Mouse (Mus musculus) hindlimb bud, embryonic 11.5 days (tissue): ENCODE measurements around the gene Lrrc55.

Source experiments
- DNase-seq: peaks from one replicate; pipeline ENCODE4 v3.0.0-alpha.2; 2012; ENCODE audit warnings: low read depth, low spot score; ENCODE audit errors: extremely low spot score

The Lrrc55 gene

DNA sequence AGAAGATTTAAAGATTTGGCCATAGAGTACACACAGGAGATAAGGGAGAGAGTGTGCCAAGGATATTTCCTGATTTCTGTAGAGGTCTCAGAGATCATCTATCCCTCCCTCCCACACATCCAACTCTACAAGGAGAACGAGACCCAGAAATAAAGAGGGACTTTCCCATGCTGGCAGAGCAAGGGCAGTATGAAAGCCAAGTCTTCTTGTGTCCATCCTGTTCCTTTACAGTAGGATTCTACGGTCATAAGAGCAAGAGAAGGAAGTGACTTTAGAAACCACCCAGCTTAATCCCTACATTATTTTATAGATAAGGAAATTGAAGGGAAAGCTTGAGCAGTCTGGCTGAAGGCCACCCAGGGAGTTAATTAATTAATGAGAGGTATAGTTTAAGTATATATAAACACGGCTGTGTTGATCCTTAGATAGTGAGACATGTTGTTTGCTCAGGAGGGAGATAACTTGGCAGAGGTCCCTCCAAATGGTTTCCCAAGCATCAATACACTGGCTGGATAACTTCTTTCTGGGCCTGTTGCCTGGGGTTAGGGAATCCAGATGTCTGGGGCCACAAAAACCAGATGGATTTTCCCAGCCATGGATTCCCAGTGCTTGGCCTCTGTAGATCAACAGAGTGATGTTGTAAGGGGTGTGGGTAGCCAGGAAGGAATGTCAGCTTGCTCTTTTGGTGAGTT, 24.8 kb downstream of the Lrrc55 start:
- DNase-seq, result no peak

DNA sequence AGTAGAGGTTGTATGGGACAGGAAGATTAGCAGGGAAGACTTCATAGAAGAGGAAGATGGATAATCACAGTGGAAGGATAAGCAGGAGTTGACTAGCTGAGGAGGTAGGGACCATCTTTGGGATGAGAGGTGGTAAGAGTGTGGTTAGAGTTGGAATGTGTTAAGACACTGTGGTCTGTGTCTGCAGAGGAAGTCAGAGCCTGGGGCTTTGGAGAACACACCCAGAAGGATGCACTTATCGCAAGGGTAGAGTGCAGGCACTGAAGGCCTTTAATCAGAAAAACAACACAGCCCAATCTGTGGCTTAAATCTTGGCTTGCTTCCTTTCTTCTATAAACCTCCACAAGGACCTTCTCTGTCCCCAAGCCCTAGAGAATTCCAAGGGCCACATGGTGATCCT, 28.7 kb downstream of the Lrrc55 start:
- no peak for DNase-seq

DNA sequence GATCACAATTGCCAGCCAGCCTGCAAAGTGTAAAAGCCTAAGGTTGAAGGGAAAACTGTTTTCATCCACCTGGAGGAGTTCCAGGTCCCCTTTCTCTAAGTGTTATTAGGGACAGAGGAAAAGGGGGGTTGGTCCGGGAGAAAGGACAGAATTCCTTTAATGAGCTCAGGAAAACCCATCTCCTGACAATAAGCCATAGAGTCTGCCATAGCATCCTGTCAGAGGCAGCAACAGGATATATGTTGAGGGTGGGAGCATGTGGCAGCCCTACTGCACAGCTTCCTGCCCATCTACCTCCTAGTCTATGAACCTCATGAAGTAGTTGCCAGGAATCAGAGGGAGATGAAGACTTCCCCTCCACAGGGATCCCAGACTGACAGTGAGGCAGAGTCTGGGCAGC, 29.4 kb downstream of the Lrrc55 start:
- no peak for DNase-seq

DNA sequence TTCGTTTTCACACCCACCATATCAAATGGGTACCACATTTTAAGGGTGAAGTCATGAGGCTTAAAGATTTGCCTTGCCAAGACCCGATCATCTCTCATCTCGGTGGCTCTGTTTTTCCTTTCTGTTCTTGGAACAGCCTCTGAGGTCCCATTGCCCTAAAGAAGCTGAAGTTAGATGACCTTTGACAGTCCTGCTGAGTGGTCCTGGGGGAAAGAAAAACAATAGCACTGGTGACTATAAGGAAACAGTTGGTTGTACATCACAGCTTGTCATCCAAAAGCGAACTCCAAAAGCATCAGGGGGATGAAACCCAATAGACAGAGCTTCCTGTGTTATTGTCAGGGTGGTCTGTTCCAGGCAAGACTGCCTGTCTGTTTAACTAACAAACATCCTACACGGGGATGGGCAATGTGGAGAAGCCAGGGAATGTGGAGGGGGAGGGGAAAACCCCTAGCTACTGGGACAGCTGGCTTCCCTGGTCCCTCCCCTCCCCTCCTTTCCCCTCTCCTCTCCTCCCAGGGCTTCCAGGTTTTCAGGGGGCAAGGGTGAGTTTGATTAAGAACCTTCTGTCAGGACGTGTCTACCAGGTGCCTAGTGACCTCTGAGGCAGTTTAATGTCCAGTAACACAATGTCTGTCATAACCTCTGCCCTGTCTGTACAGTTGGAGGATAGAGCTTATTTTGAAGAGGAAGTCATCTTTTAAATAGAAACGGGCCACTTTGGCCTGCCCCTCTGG, 33.5 kb downstream of the Lrrc55 start:
- no peak for DNase-seq

DNA sequence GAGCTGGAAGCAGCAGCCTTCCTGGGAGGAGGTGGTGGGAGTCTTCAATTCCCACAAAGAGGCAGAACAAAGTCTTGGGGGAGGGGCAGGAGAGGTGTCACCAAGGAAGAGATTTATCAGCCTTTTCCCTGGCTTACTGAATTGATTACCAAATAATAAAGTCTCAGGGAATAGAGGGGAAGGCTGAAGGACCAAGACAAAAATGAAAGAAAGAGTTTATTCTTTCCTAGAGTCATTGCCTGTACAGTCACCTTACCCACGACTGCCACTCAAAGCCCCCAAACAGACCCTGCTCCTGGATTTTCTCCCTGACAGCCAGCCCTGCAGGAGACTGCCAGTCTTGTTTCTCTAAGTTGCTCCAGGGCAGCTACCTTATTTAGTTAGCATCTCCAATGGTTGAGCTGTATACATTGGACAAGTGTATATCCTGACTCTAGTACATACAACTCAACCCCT, 35.3 kb downstream of the Lrrc55 start:
- DNase-seq, result no peak

DNA sequence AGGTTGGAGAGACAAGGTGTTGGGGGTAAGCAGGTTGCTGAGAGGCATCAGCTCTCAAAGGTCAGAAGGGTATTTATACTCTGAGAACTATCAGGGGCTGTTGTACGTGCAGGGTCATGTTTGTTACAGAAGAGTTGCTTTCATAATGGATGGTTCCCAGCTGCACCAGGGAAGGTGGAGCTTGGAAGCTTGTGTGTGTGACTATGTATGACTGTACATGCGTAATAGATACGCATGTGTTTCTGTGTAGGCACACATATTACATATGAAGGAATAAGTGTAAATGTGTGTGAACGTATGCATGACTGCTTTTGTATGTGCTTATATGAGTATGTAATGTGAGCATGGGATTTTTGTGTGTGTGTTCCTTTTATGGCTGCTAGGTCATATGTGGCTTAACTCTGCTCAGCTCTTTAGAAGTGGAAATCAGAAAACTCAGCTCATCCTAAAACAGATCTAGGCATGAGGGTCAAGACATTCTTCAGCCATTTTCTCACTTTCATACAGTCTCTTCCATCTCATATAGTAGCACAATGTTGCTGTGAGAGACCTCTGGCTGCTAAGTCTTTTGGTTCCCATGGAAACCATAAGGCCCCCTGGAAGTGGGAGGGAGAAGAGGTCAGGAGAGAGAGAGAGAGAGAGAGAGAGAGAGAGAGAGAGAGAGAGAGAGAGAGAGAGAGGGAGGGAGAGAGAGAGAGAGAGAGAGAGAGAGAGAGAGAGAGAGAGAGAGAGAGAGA, 35.9 kb downstream of the Lrrc55 start:
- DNase-seq, result no peak

DNA sequence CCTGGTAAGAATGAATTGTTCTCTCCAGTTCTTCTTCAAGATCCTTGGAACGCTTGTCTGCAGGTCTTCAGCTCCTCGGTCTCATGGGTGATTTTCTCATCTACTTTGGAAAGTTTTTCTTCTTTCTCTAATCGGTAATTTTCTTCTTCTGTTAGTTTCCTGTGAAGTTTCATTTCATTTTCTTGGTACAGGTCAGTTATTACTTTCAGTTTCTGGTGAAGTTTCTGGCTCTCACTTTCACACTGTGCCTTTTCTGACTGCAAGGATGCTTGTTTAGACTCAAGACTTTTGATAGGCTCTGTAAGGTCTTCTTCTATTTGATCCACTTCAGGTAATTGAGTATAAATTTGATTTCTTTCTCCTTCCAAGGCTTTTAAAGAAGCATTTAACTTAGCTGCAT, 39.6 kb downstream of the Lrrc55 start:
- no peak for DNase-seq

DNA sequence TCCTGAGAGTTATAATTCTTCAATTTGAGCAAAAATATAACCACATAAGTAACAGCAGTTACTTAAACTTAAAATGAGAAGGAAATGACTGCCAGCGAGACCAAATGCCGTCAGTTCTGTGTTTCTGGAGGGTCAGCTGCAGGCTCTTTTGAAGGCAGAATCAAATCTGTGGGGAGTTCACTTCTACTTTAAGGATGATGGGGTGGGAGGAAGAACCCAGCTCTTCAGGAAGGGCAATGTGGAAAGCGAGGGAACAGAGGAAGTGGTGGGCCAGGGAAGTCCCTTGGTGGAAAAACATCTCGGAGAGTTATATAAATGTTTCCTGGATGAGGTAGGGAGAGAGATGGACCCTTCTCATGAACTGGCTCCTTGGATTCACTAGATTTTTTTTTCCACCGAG, 40.9 kb downstream of the Lrrc55 start:
- DNase-seq, result no peak

DNA sequence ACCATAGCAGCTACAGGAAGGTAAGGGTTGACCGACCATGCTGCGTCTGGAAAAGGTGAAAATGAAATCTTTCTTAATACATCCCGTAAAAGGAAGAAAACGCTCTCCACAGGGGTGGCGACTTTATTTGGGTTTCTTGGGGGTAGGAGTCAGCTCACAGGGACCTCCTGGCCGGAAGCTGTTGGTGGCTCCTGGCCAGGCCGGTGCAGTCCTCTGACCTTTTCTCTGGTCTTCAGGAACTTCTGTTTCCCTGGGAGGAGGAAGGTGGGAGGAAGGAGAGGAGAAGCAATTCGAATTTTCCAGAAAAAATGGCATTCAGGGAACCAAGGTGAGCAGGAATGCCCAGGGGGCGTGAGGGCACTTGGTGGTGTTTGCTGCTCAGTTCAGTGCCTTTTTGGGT, 41.7 kb downstream of the Lrrc55 start:
- DNase-seq, result no peak

DNA sequence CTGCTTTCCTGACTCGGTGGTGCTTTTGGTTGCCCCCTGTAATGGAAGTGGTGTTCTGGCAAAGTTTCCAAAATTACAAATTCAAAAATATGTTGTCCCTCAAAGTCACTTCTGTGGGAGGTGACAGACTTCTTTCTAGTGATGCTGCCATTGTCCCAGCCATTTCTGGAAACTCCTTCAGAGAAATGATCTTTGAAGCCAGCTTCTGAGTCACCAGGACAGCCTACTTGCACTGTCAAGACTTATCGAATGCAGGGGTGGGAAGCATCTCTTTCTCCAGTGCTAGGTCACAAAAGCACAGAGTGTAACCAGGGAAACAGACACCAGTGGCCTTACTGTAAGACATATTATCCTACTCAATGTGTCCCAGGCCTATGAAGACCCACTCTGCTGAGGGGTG, 45.8 kb downstream of the Lrrc55 start:
- DNase-seq, result no peak

DNA sequence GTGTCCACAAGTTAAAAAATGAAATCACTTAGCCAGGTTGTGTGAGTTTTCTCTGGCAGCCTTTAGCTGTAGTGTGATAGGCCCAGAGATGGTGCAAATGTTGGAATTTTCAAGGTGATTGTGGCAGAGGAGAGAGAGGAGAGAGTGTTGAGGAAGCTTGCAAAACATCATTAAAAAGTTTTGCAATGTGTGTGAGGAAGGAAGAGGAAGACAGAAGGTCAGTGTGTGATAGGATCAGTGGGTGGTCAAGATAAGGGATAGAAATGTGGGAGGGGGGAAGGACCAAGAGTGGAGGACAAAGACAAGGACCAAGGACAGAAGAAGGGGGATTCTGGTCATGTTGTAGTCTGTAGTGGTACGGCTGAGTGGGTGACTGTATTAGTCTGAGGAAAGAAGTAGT, 46.6 kb downstream of the Lrrc55 start:
- no peak for DNase-seq

DNA sequence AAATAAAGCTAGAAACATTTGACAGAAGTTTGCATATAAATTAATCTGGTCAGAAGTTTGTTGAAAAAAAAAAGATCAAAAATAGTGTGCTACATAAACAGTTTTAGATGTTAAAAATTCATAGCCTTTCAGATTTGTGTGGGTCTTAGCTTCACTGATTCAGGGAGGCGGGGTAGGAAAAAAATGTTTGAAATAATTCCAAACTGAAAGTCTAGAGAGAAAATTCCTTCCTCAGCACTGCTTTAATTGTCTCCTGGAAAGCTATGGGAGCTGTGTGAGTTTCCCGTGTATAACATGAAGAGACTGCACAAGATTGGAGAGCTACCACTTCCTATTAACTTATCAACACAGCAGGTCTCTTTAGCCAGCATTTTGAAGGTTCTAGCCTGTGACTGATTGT, 49.5 kb downstream of the Lrrc55 start:
- DNase-seq, result no peak

DNA sequence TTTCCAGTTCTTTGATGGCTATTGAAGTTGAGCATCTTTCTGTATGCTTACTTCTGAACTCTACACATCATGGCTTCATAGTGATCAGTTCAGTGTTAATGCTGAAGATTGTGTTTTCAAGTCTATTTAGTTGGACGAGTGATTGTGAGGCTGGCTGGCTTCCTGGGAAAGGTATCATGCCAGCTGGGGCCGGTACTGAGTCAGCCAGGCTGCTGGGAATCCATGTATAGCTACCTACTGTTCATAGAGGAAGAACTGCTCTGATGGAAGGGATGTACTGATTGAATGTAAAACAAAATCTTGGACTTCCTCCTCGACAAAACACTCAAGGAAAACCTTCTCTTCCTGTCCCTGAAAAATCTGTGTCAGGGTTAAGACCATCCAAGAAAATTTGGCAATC, 51.7 kb downstream of the Lrrc55 start:
- DNase-seq, result no peak

DNA sequence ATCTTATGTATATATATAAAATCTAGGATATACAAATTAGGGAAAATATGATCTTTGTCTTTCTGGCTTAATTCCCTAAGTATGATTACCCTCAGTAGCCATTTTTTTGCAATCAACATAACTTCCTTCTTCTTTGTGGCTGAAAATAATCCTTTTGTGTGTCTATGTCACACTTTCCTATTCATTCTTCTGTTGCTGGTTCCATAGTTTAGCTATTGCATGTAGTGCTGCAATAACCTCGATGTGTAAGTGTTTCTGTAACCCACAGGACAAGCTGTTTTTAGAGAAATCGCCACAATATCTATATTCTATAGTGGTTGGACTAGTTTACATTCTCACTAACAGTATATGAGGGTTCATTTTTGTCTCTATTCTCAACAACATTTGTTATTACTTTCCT, 52.1 kb downstream of the Lrrc55 start:
- no peak for DNase-seq

DNA sequence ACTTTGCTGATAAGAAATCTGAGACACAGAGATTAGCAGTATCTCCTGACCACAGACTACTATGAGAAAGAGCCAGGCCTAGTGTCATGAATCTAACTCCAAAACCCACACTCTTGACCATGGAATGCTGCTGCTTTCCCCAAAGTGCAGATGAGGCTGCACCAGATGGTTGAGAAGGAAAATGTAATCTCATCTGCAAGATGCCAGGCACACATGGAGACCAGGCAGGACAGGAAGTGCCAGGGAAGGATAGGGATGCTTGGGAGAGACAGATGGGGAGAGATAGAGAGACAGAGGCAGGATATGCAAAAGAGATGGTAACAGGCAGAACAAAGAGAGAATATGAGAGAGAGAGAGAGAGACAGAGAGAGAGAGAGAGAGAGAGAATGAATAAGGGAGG, 56.2 kb downstream of the Lrrc55 start:
- no peak for DNase-seq

DNA sequence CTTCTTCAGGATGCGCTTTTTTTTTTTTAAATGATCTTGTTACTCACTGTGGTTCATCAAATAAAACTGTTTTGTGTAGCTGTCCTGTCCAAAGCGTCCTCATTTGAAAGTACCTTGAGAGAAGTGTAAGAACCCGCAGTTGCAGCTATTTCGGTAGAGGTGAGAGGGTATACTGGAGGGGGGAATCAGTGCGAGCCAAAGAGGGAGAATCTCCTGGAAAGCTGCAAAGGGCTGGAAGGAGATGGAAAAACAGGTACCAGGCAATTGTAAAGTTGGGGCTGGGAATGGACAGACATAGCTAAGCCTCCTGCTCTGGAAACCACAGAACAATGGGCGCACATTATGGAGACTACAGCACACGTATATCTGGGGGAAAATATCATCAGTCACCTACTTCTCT, 57.2 kb downstream of the Lrrc55 start:
- DNase-seq, result no peak

DNA sequence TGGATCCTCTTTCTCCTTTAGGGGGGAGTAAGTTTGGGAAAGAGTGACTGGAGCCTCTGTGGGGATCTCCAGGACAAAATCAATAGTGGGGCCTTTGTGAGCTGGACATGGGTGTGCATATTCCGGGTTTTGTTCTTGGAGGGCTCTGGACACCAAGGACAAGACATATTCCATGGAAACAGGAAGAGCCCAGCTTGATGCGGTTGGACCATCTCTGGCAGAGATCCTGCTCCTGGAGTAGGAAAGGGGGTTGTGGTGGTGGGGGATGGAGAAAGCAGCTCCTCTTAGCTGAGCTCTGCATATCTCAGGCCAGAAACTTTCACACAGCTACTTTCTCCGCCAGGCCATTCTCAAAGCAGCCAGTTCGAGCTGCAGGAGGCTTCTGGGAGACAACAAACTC, 57.6 kb downstream of the Lrrc55 start:
- DNase-seq, result no peak

DNA sequence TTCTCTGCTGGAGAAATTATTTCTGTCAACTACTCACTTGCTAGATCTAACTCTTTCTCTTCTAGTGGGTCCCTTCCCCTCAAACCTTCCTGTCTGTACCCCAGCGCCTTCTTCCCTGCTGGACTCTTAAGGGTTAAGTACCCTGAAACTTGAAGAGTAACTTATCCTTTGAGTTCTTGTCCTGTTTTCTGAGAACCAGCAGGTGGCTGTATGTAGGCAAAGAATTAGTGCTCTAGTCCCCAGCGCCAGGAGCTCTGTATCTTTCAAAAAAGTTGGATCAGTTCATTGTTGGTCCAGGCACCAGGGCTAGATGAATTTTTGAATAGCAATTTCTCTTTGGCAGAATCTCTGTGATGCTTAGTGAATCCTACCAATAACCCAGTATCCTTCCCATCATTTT, 58.9 kb downstream of the Lrrc55 start:
- DNase-seq, result no peak

DNA sequence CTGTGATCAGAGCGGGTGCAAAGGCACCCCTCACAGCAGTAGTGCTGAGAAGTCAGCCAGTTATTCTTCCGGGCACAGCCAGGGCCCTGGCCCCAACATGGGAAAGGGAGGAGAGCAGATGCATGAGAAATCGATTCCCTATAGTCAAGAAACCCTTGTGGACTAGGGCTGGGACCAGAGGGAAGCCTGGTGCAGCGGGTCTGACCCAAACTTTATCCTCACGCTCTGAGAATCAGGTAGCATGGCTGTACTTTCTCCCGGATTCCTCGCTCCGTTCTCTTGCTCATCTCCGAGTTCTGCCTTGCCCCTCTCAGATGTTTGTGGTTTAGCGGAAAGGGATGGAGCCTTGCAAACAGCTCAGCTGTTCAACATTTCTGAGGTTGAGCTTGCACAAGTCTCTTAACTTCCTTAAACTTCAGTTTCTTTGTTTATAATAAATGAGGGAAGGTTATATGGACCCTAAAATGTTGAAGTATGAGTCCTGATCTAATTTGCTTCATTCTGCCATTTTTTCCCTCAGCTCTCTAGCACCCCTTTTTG, 59.3 kb downstream of the Lrrc55 start:
- no peak for DNase-seq

DNA sequence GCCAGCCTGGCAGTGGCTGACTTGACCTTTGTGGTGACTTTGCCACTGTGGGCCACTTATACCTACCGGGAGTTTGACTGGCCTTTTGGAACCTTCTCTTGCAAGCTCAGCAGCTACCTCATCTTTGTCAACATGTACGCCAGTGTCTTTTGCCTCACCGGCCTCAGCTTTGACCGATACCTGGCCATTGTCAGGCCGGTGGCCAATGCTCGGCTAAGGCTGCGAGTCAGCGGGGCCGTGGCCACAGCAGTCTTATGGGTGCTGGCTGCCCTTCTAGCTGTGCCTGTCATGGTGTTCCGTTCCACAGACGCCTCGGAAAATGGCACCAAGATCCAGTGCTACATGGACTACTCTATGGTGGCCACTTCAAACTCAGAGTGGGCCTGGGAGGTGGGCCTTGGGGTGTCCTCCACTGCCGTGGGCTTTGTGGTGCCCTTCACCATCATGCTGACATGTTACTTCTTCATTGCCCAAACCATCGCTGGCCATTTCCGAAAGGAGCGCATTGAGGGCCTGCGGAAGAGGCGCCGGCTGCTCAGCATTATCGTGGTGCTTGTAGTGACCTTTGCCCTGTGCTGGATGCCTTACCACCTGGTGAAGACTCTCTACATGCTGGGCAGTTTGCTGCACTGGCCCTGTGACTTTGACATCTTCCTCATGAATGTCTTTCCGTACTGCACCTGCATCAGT, 60.0 kb downstream of the Lrrc55 start:
- DNase-seq, result no peak

DNA sequence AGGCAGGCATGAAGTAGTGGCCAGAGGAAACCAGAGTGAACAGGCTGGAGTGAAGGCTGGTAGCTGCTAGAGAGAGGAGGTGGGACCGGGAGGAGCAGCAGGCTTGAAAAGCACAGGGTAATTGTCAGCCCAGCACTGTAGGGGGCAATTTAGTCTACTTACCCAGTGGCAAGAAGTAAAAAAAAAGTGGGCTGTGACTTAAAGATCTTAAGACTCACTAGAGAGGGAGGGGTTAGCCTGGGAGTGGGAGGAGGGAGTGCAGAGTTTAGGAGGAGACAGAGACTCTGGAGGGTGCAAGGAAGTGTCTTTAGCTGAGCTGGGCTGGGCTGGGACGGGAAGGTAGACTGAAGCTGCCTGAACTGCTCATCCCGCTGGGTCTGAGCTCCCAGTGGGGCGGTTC, 60.9 kb downstream of the Lrrc55 start, which contains the start of gene Aplnr:
Gene Aplnr (plus strand): TSS at position 137 of the 400 bp plus-strand sequence.
- DNase-seq, result no peak
